15 mouse cellular contexts compared by ENCODE assay signal in the genomic region with DNA sequence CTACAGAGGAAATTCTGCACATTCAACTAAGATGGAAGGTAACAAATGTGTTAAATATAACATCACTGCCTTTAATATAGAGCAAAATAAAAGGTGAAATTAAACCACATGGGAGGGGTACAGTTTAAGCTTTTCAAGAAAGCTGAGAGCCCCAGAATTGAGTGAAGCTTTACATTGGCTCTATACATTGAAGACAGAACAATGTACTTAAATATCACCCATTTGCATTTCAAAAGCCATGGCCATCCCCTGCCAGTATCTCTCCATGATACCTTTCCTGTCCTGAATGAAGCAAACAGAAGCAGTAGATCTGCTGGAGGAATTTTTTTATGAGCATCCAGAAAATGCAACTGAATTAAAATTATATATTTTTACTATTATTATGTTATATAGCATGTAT.
"Had no signal": no experiment of that assay in that cellular context is flagged by ENCODE, and none has a peak within 500 bp of the region (broad histone marks: within the 10 kb centered on the region; RNA-seq: fewer than 3 reads in every experiment).

No protein-coding gene starts in this region.

- H3K9me3 ChIP-seq: neural tube, embryonic 15.5 days; stomach, embryonic 15.5 days had no signal

- DNase-seq: retina, postnatal 1 day; right cerebral cortex, adult 18-20 months; right cerebral cortex, postnatal 14 days; right cerebral cortex, postnatal 25 days; right cerebral cortex, postnatal 4 days; spleen, adult 18-20 months; thymus, adult 18-20 months; thymus, adult 2 months; thymus, postnatal 14 days; thymus, postnatal 25 days; thymus, postnatal 36 days; thymus, postnatal 4 days had no signal

- H3K27me3 ChIP-seq: neural tube, embryonic 15.5 days; stomach, embryonic 15.5 days had no signal

- H3K27ac ChIP-seq: neural tube, embryonic 15.5 days; stomach, embryonic 15.5 days; stomach, postnatal 0 days had no signal

- H3K9ac ChIP-seq: neural tube, embryonic 15.5 days; stomach, embryonic 15.5 days had no signal

- H3K4me1 ChIP-seq: neural tube, embryonic 15.5 days; stomach, embryonic 15.5 days had no signal

- H3K36me3 ChIP-seq: neural tube, embryonic 15.5 days; stomach, embryonic 15.5 days had no signal

- H3K4me3 ChIP-seq: neural tube, embryonic 15.5 days; stomach, embryonic 15.5 days had no signal

- H3K4me2 ChIP-seq: neural tube, embryonic 15.5 days; stomach, embryonic 15.5 days had no signal
